Mouse (Mus musculus) megakaryocyte, embryonic 14.5 days (primary cell): ENCODE data around the gene Cryaa. TPM values are rescaled to one million over a fixed set of nuclear protein-coding genes. Genes with fewer than 3 reads are reported as not detected.

Experiments
- H3K27me3 ChIP-seq: replicated peaks from 2 replicates; pipeline ENCODE3; 2012; ENCODE audit warnings: inconsistent platforms
- H3K36me3 ChIP-seq: replicated peaks from 2 replicates; pipeline ENCODE3; 2012; ENCODE audit warnings: low read length, inconsistent platforms, mixed read lengths
- H3K4me1 ChIP-seq: 2 replicates; pipeline ENCODE4 v1.6.1; 2012; ENCODE audit warnings: inconsistent platforms
- H3K4me3 ChIP-seq: replicated peaks from 2 replicates; pipeline ENCODE3; 2012; ENCODE audit warnings: moderate library complexity, mild to moderate bottlenecking, inconsistent platforms
- H3K9me3 ChIP-seq: 2 replicates; pipeline ENCODE4 v1.6.1; 2012; ENCODE audit warnings: inconsistent platforms
- FLI1 ChIP-seq: IDR thresholded peaks from 2 replicates; pipeline ENCODE4 v1.6.1; 2012; ENCODE audit warnings: low read length, inconsistent platforms, mixed read lengths
- GATA1 ChIP-seq: IDR thresholded peaks from 3 replicates; pipeline ENCODE4 v1.6.1; 2012; ENCODE audit warnings: mixed read lengths, low read length, inconsistent platforms, borderline replicate concordance
- polyA plus RNA-seq: library from polyadenylated mRNA; stranded (reverse); fragments of >175 nt; gene quantifications from 2 replicates; pipeline ENCODE4 v1.2.3, GENCODE M21; 2012; ENCODE audit warnings: low replicate concordance; ENCODE audit not compliant: insufficient read depth

Cryaa gene
- polyA plus RNA-seq, 1 experiment: not detected

- Histone ChIP-seq H3K9me3 (no peaks in the 10 kb centered on the region), H3K4me3 (no peak overlapping the region), H3K36me3 (no peaks in the 10 kb centered on the region), H3K27me3 (peaks cover 46% of the 10 kb centered on the region), H3K4me1 (peaks cover 35% of the 10 kb centered on the region)
- TF ChIP-seq FLI1 (no peak), GATA1 (no peak)
These were observed 48.6 kb downstream of the Cryaa start for GRCm38 (mm10) chr17:31726216-31726615.

- Histone ChIP-seq H3K27me3 (peaks cover 42% of the 10 kb centered on the region), H3K4me3 (no peak overlapping the region), H3K9me3 (no peaks in the 10 kb centered on the region), H3K36me3 (no peaks in the 10 kb centered on the region), H3K4me1 (peaks cover 36% of the 10 kb centered on the region)
- TF ChIP-seq FLI1 (no peak), GATA1 (no peak)
These were observed 49.6 kb downstream of the Cryaa start for GRCm38 (mm10) chr17:31727230-31727629.

DNA sequence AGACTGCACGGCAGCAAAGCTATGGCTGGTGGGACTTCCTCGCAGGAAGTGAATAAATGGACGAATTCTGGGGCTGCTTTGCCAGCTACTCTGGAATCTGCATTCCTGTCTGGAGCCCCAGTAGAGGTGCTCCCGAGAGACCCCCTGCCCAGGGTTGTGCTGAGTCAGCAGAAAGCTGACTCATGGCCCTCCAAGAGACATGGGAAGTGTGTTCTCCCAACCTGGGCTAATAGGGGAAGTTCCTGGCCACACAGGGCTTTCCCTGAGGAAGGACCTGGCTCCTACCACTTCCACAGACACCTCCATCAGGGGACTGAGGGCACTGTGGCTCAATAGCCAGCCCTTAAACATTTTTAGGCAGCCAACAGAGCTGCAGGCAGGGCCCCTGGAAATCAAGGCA lies 50.4 kb downstream of the Cryaa start:
- Histone ChIP-seq H3K4me1 (peaks cover 29% of the 10 kb centered on the region), H3K27me3 (peaks cover 46% of the 10 kb centered on the region), H3K36me3 (no peaks in the 10 kb centered on the region), H3K9me3 (no peaks in the 10 kb centered on the region), H3K4me3 (no peak overlapping the region)
- TF ChIP-seq GATA1: no peak

- Histone ChIP-seq H3K27me3 (peaks cover 44% of the 10 kb centered on the region), H3K4me1 (peaks cover 29% of the 10 kb centered on the region), H3K36me3 (no peaks in the 10 kb centered on the region), H3K9me3 (peaks cover 4% of the 10 kb centered on the region), H3K4me3 (no peak overlapping the region)
- TF ChIP-seq GATA1 (no peak), FLI1 (no peak)
These were observed 51.4 kb downstream of the Cryaa start for GRCm38 (mm10) chr17:31728968-31729501.

- peaks cover 8% of the 10 kb centered on the region for H3K9me3 ChIP-seq
- H3K36me3 ChIP-seq: no peaks in the 10 kb centered on the region
- TF ChIP-seq GATA1 (no peak), FLI1 (no peak)
- peaks cover 38% of the 10 kb centered on the region for H3K27me3 ChIP-seq
- H3K4me3 ChIP-seq: no peak overlapping the region
- H3K4me1 ChIP-seq: peaks cover 29% of the 10 kb centered on the region
These were observed 53.4 kb downstream of the Cryaa start for GRCm38 (mm10) chr17:31731038-31731437.

Other genes with a start within 250 kb of the Cryaa start
- 13.5 and 35.0 TPM in 2 replicates for gene Wdr4, start 157.8 kb upstream of the Cryaa start, polyA plus RNA-seq
- gene Ndufv3, start 157.7 kb upstream of the Cryaa start, polyA plus RNA-seq: 77.3 and 604 TPM in 2 replicates
- 2.5 TPM in 1 of 2 replicates, not detected in the other for gene Pknox1, start 113.1 kb upstream of the Cryaa start, polyA plus RNA-seq
- not detected in 2 replicates for gene Cbs, start 40.6 kb upstream of the Cryaa start, polyA plus RNA-seq
- gene U2af1, start 18.9 kb upstream of the Cryaa start, polyA plus RNA-seq: 6.7 and 101 TPM in 2 replicates
- gene Sik1, start 178.0 kb downstream of the Cryaa start, polyA plus RNA-seq: 8.7 and 12.8 TPM in 2 replicates